Mouse (Mus musculus): Measurements from ENCODE around the gene Cmtm3. TPM values are rescaled to one million over a fixed set of nuclear protein-coding genes. Genes with fewer than 3 reads are reported as not detected.
A peak's percentile ranks its signal among the peaks of the same experiment; 100 is the strongest.

Cmtm3 gene
- polyA plus RNA-seq, 1 experiment from 2014 or later = 164 TPM

DNA sequence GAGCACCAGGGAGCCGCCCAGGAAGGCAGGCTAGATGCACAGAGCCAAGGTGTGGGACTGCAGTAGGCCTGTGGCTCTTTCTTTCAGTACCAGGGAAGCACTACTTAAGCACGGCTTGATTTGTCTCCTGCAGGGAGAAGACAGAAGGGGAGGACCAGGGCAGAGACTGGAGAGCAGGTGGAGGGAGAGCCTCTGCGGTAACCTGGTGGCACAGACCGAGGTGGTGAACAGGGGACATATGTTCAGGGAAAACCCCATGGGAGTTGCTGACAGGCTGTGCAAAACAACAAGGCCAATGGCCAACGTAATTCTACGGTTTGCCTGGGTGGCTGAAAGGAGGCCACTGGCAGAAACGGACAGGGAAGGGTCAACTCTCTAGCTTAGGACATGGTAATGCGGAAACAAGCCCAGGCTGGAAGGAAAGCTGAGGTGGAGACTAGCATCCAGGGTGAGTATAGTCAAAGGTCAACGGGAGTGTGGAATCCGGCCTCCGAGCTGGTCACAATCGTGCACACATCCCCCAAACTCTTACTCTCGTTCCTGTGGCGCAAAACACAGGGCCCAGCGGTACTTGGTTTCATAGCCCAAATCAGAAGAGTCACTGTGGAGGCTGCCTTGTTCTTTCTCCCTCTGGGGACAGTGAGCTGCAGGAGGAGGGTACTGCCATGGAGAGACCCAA lies 20.7 kb downstream of the Cmtm3 start:
- Histone ChIP-seq H3K4me3 (ENCODE audit: low read depth, low read length) (no peak overlapping the region), H3K4me1 (ENCODE audit: insufficient read depth) (no peaks in the 10 kb centered on the region), H3K27ac (ENCODE audit: low read depth) (no peak overlapping the region), H3K36me3 (ENCODE audit: insufficient read depth) (peaks cover 12% of the 10 kb centered on the region; the same call in 1 of the 2 replicates), H3K9ac (no peak overlapping the region), H3K4me2 (no peak overlapping the region), H3K27me3 (ENCODE audit: insufficient read depth, low read length) (no peaks in the 10 kb centered on the region), H3K9me3 (ENCODE audit: low read depth, low read length) (no peaks in the 10 kb centered on the region)
- DNase-seq = no peak
- no peak for TF ChIP-seq CTCF (IDR thresholded peaks at IDR 0.05; ENCODE audit: low read depth)
- no peak for ATAC-seq (ENCODE audit: insufficient read depth)
- 77% methylated on average over 15 of the region's 15 CpGs for WGBS

DNA sequence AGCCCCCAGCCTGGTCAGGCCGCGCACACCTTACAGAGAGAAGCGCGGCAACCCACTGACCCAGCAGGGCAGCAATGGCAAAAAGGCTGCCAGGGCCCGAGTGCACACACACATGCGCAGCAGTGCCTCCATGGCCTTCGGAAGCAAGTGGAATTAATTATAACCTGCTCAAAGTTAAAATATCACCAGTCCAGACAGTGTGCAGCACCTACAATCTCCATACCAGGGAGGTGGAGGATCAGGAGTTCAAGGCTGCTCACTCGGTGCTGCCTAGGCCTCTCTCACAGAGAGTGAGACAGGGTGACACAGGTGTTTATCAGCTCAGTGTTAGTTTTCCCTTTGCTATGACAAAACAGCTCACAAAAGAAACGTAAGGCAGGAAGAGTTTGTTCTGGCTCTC lies 26.5 kb downstream of the Cmtm3 start:
- no peak overlapping the region for H3K27ac ChIP-seq (ENCODE audit: low read depth)
- no peak for TF ChIP-seq CTCF (IDR thresholded peaks at IDR 0.05; ENCODE audit: low read depth)
- no peaks in the 10 kb centered on the region for H3K27me3 ChIP-seq (ENCODE audit: insufficient read depth, low read length)
- no peaks in the 10 kb centered on the region for H3K4me1 ChIP-seq (ENCODE audit: insufficient read depth)
- no peak overlapping the region for H3K9ac ChIP-seq
- WGBS = 91% methylated on average over 9 of the region's 9 CpGs
- DNase-seq (no peak), ATAC-seq (ENCODE audit: insufficient read depth) (no peak)
- H3K4me3 ChIP-seq (ENCODE audit: low read depth, low read length) = no peak overlapping the region
- H3K4me2 ChIP-seq = no peak overlapping the region
- H3K36me3 ChIP-seq (ENCODE audit: insufficient read depth) = peaks cover 5% of the 10 kb centered on the region; the same call in 1 of the 2 replicates
- no peaks in the 10 kb centered on the region for H3K9me3 ChIP-seq (ENCODE audit: low read depth, low read length)

DNA sequence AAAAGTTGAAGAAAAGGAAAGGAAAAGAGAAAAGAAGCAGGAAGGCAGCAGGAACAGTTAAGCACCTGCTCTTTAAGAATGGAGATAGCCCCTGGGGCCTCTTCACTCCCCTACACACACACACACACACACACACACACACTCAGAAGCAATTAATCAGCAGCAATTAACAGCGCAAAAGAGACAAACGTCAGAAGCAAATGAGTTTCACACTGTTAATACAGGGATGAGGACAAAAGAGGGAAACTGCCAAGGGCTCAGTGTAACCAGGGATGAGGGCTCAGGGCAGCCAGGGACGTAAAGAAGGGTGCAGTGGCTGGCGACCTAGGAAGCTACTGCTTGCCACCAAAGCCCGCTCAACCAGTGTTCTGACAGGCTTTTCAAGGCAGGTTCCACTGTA lies 28.2 kb downstream of the Cmtm3 start:
- WGBS = 54% methylated on average over 5 of the region's 5 CpGs
- H3K27ac ChIP-seq (ENCODE audit: low read depth) = no peak overlapping the region

DNA sequence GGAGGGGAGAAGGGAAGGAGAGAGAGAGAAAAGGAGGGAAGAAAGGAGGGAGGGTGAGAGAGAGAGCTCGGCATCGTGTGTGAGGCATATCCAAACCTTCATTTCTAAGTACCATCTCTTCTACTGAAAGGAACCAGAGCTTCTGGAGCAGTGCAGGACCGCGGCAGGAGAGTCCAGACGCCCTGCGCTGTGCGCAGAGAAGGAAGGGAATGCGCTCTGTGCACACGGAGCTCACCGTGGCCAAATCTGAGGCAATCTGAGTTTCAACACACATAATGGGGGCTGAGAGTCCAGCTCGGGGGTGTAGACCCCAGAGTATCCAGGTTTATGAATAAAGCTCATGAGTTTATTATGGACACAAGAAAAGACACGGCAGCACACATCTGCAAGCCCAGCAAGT lies 30.4 kb downstream of the Cmtm3 start:
- H3K27me3 ChIP-seq (ENCODE audit: insufficient read depth, low read length) = no peaks in the 10 kb centered on the region
- DNase-seq = no peak
- no peaks in the 10 kb centered on the region for H3K9me3 ChIP-seq (ENCODE audit: low read depth, low read length)
- H3K27ac ChIP-seq (ENCODE audit: low read depth) = no peak overlapping the region
- no peak overlapping the region for H3K9ac ChIP-seq
- no peaks in the 10 kb centered on the region for H3K36me3 ChIP-seq (ENCODE audit: insufficient read depth)
- H3K4me2 ChIP-seq = no peak overlapping the region
- H3K4me1 ChIP-seq (ENCODE audit: insufficient read depth) = no peaks in the 10 kb centered on the region
- no peak for TF ChIP-seq CTCF (IDR thresholded peaks at IDR 0.05; ENCODE audit: low read depth)
- WGBS = 78% methylated on average over 12 of the region's 12 CpGs
- H3K4me3 ChIP-seq (ENCODE audit: low read depth, low read length) = no peak overlapping the region
- no peak for ATAC-seq (ENCODE audit: insufficient read depth)

More for the DNA sequence above, 28.2 kb downstream of the Cmtm3 start:
- no peak for ATAC-seq (ENCODE audit: insufficient read depth)
- no peak overlapping the region for H3K4me3 ChIP-seq (ENCODE audit: low read depth, low read length)
- no peak overlapping the region for H3K4me2 ChIP-seq
- H3K9me3 ChIP-seq (ENCODE audit: low read depth, low read length) = no peaks in the 10 kb centered on the region
- DNase-seq = no peak
- H3K36me3 ChIP-seq (ENCODE audit: insufficient read depth) = peaks cover 1% of the 10 kb centered on the region; the same call in 1 of the 2 replicates
- TF ChIP-seq CTCF (IDR thresholded peaks at IDR 0.05; ENCODE audit: low read depth) = no peak
- H3K4me1 ChIP-seq (ENCODE audit: insufficient read depth) = no peaks in the 10 kb centered on the region
- no peaks in the 10 kb centered on the region for H3K27me3 ChIP-seq (ENCODE audit: insufficient read depth, low read length)
- H3K9ac ChIP-seq = no peak overlapping the region

- no peaks in the 10 kb centered on the region for H3K9me3 ChIP-seq (ENCODE audit: low read depth, low read length)
- DNase-seq = no peak
- no peak for ATAC-seq (ENCODE audit: insufficient read depth)
- no peaks in the 10 kb centered on the region for H3K36me3 ChIP-seq (ENCODE audit: insufficient read depth)
- H3K9ac ChIP-seq = no peak overlapping the region
- TF ChIP-seq CTCF (IDR thresholded peaks at IDR 0.05; ENCODE audit: low read depth) = no peak
- H3K4me1 ChIP-seq (ENCODE audit: insufficient read depth) = peaks cover 3% of the 10 kb centered on the region; the same call in 1 of the 2 replicates
- no peaks in the 10 kb centered on the region for H3K27me3 ChIP-seq (ENCODE audit: insufficient read depth, low read length)
- H3K27ac ChIP-seq (ENCODE audit: low read depth) = no peak overlapping the region
- no peak overlapping the region for H3K4me3 ChIP-seq (ENCODE audit: low read depth, low read length)
- H3K4me2 ChIP-seq = no peak overlapping the region
- WGBS = 70% methylated on average over 6 of the region's 6 CpGs
These were observed 30.9 kb downstream of the Cmtm3 start for GRCm38 (mm10) chr8:104370071-104370470.

DNA sequence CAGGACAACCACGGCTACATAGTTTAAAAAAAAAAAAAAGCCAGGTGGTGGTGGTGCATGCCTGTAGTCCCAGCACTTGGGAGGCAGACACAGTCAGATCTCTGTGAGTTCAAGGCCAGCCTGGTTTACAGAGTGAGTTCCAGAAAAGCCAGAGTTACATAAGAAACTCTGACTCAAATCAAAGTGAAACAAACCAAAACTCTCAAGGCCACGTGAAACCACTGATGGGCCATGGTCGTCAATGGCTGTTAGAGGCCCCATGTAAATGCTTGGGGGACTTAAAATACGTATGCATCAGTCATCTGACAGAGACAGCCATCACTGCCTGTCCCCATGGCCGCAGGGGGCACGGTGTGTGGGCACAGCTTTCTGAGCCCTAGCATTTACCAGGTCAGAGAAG lies 31.9 kb downstream of the Cmtm3 start:
- Histone ChIP-seq H3K36me3 (ENCODE audit: insufficient read depth) (no peaks in the 10 kb centered on the region), H3K9me3 (ENCODE audit: low read depth, low read length) (no peaks in the 10 kb centered on the region), H3K9ac (no peak overlapping the region), H3K4me2 (no peak overlapping the region), H3K27ac (ENCODE audit: low read depth) (no peak overlapping the region), H3K4me3 (ENCODE audit: low read depth, low read length) (no peak overlapping the region), H3K4me1 (ENCODE audit: insufficient read depth) (peaks cover 11% of the 10 kb centered on the region; the same call in 1 of the 2 replicates), H3K27me3 (ENCODE audit: insufficient read depth, low read length) (no peaks in the 10 kb centered on the region)
- no peak for ATAC-seq (ENCODE audit: insufficient read depth)
- TF ChIP-seq CTCF (IDR thresholded peaks at IDR 0.05; ENCODE audit: low read depth) = no peak
- 86% methylated on average over 6 of the region's 6 CpGs for WGBS
- DNase-seq = no peak

DNA sequence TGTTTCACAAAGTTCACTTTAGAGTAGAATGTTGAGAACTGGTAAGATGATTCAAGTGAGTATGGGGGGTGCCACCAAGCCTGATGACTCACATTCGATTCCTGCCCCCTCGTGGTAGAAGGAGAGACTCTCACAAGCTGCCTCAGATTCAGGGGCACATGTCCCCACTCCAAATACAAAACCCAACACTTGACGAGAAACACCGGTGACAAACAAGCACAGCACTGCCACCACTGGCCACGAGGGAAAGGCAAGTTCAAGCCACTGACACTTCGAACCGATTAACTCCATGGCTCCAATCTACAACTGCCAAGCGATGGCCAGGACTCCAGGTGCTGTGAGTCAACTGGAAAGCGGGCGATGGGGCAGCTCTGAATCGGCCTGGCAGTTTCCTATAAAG lies 34.6 kb downstream of the Cmtm3 start:
- peak; percentile 50 for TF ChIP-seq CTCF (IDR thresholded peaks at IDR 0.05; ENCODE audit: low read depth)
- DNase-seq (peak; percentile 25), ATAC-seq (ENCODE audit: insufficient read depth) (no peak)
- Histone ChIP-seq H3K36me3 (ENCODE audit: insufficient read depth) (no peaks in the 10 kb centered on the region), H3K27me3 (ENCODE audit: insufficient read depth, low read length) (no peaks in the 10 kb centered on the region), H3K27ac (ENCODE audit: low read depth) (no peak overlapping the region), H3K4me3 (ENCODE audit: low read depth, low read length) (no peak overlapping the region), H3K9ac (no peak overlapping the region), H3K9me3 (ENCODE audit: low read depth, low read length) (no peaks in the 10 kb centered on the region), H3K4me2 (no peak overlapping the region), H3K4me1 (ENCODE audit: insufficient read depth) (peaks cover 11% of the 10 kb centered on the region; the same call in 1 of the 2 replicates)
- WGBS = 75% methylated on average over 11 of the region's 11 CpGs

All from lung, embryonic 14.5 days (tissue).